Mouse (Mus musculus): ENCODE data around the gene C1qtnf4. TPM values are rescaled to one million over a fixed set of nuclear protein-coding genes. Genes with fewer than 3 reads are reported as not detected.

Gene C1qtnf4
- total RNA-seq (2018; cell fraction: chromatin; rRNA removed): not detected
- not detected for total RNA-seq (2018; cell fraction: cytosol; rRNA removed)
- total RNA-seq (2018; cell fraction: nucleus; rRNA removed): not detected
- not detected in 3 replicates for polyA plus RNA-seq (2018)

- Histone ChIP-seq H3K79me2 (ENCODE audit: inconsistent target) (no peaks in the 10 kb centered on the region), H3K36me3 (ENCODE audit: inconsistent target) (no peaks in the 10 kb centered on the region), H3K27ac (no peak within 1 kb of the TSS), H3K4me3 (ENCODE audit: inconsistent target) (no peak within 1 kb of the TSS)
- WGBS (ENCODE audit: missing documents): 7% methylated on average over 39 of the region's 45 CpGs
Observed at GRCm38 (mm10) chr2:90885218-90886041, at the start of gene C1qtnf4. C1qtnf4 (plus strand) TSS chr2:90885860.

GRCm38 (mm10) chr2:90838621-90839020, 47.0 kb upstream of the C1qtnf4 start:
- no peaks in the 10 kb centered on the region for H3K79me2 ChIP-seq (ENCODE audit: inconsistent target)
- no peak overlapping the region for H3K27ac ChIP-seq
- no peaks in the 10 kb centered on the region for H3K36me3 ChIP-seq (ENCODE audit: inconsistent target)
- H3K4me3 ChIP-seq (ENCODE audit: inconsistent target): no peak overlapping the region
- 95% methylated on average over 2 of the region's 2 CpGs for WGBS (ENCODE audit: missing documents)

- Histone ChIP-seq H3K27ac (no peak overlapping the region), H3K36me3 (ENCODE audit: inconsistent target) (no peaks in the 10 kb centered on the region), H3K4me3 (ENCODE audit: inconsistent target) (no peak overlapping the region), H3K79me2 (ENCODE audit: inconsistent target) (peaks cover 15% of the 10 kb centered on the region)
- WGBS (ENCODE audit: missing documents): 100% methylated on average over 1 of the region's 1 CpGs
Observed at GRCm38 (mm10) chr2:90843666-90844065, 42.0 kb upstream of the C1qtnf4 start.

- H3K27ac ChIP-seq: no peak overlapping the region
- no peaks in the 10 kb centered on the region for H3K36me3 ChIP-seq (ENCODE audit: inconsistent target)
- 89% methylated on average over 5 of the region's 5 CpGs for WGBS (ENCODE audit: missing documents)
- peaks cover 21% of the 10 kb centered on the region for H3K79me2 ChIP-seq (ENCODE audit: inconsistent target)
- no peak overlapping the region for H3K4me3 ChIP-seq (ENCODE audit: inconsistent target)
Observed at GRCm38 (mm10) chr2:90844262-90844661, 41.4 kb upstream of the C1qtnf4 start.

- no peak overlapping the region for H3K4me3 ChIP-seq (ENCODE audit: inconsistent target)
- WGBS (ENCODE audit: missing documents): 100% methylated on average over 5 of the region's 5 CpGs
- peaks cover 6% of the 10 kb centered on the region; the same call in 1 of the 2 replicates for H3K36me3 ChIP-seq (ENCODE audit: inconsistent target)
- peaks cover 31% of the 10 kb centered on the region for H3K79me2 ChIP-seq (ENCODE audit: inconsistent target)
- no peak overlapping the region for H3K27ac ChIP-seq
Observed at GRCm38 (mm10) chr2:90845234-90845633, 40.4 kb upstream of the C1qtnf4 start.

GRCm38 (mm10) chr2:90846171-90846570, 39.5 kb upstream of the C1qtnf4 start:
- Histone ChIP-seq H3K79me2 (ENCODE audit: inconsistent target) (peaks cover 40% of the 10 kb centered on the region), H3K27ac (peak overlapping the region; percentile 75), H3K4me3 (ENCODE audit: inconsistent target) (peak overlapping the region; percentile 49), H3K36me3 (ENCODE audit: inconsistent target) (peaks cover 15% of the 10 kb centered on the region)
- 87% methylated on average over 6 of the region's 6 CpGs for WGBS (ENCODE audit: missing documents)

- peak overlapping the region; percentile 49 for H3K4me3 ChIP-seq (ENCODE audit: inconsistent target)
- peak overlapping the region; percentile 75 for H3K27ac ChIP-seq
- peaks cover 44% of the 10 kb centered on the region for H3K79me2 ChIP-seq (ENCODE audit: inconsistent target)
- peaks cover 19% of the 10 kb centered on the region for H3K36me3 ChIP-seq (ENCODE audit: inconsistent target)
- WGBS (ENCODE audit: missing documents): 2% methylated on average over 8 of the region's 8 CpGs
Observed at GRCm38 (mm10) chr2:90846597-90846954, 39.1 kb upstream of the C1qtnf4 start.

GRCm38 (mm10) chr2:90846955-90847680, 38.5 kb upstream of the C1qtnf4 start, which contains the start of gene Mtch2:
Mtch2 (plus strand) TSS chr2:90847155.
- Histone ChIP-seq H3K4me3 (ENCODE audit: inconsistent target) (peak within 1 kb of the TSS; percentile 76), H3K27ac (peak within 1 kb of the TSS; percentile 75), H3K36me3 (ENCODE audit: inconsistent target) (peaks cover 25% of the 10 kb centered on the region), H3K79me2 (ENCODE audit: inconsistent target) (peaks cover 50% of the 10 kb centered on the region)
- WGBS (ENCODE audit: missing documents): 1% methylated on average over 65 of the region's 67 CpGs

- H3K79me2 ChIP-seq (ENCODE audit: inconsistent target): peaks cover 50% of the 10 kb centered on the region
- peak overlapping the region; percentile 76 for H3K4me3 ChIP-seq (ENCODE audit: inconsistent target)
- peak overlapping the region; percentile 73 for H3K27ac ChIP-seq
- H3K36me3 ChIP-seq (ENCODE audit: inconsistent target): peaks cover 30% of the 10 kb centered on the region
- 3% methylated on average over 13 of the region's 13 CpGs for whole genome bisulfite sequencing (ENCODE audit: missing documents)
Observed at GRCm38 (mm10) chr2:90847681-90848050, 38.0 kb upstream of the C1qtnf4 start.

GRCm38 (mm10) chr2:90848331-90848730, 37.3 kb upstream of the C1qtnf4 start:
- Histone ChIP-seq H3K27ac (no peak overlapping the region), H3K4me3 (ENCODE audit: inconsistent target) (peak overlapping the region; percentile 76), H3K36me3 (ENCODE audit: inconsistent target) (peaks cover 36% of the 10 kb centered on the region), H3K79me2 (ENCODE audit: inconsistent target) (peaks cover 50% of the 10 kb centered on the region)
- WGBS (ENCODE audit: missing documents): 95% methylated on average over 5 of the region's 5 CpGs

GRCm38 (mm10) chr2:90850401-90850800, 35.3 kb upstream of the C1qtnf4 start:
- H3K27ac ChIP-seq: no peak overlapping the region
- H3K36me3 ChIP-seq (ENCODE audit: inconsistent target): peaks cover 45% of the 10 kb centered on the region
- peaks cover 50% of the 10 kb centered on the region for H3K79me2 ChIP-seq (ENCODE audit: inconsistent target)
- no peak overlapping the region for H3K4me3 ChIP-seq (ENCODE audit: inconsistent target)
- WGBS (ENCODE audit: missing documents): 92% methylated on average over 1 of the region's 1 CpGs

- no peak overlapping the region for H3K27ac ChIP-seq
- no peaks in the 10 kb centered on the region for H3K79me2 ChIP-seq (ENCODE audit: inconsistent target)
- WGBS (ENCODE audit: missing documents): 92% methylated on average over 2 of the region's 2 CpGs
- H3K36me3 ChIP-seq (ENCODE audit: inconsistent target): peaks cover 78% of the 10 kb centered on the region
- H3K4me3 ChIP-seq (ENCODE audit: inconsistent target): no peak overlapping the region
Observed at GRCm38 (mm10) chr2:90861486-90861885, 24.2 kb upstream of the C1qtnf4 start.

GRCm38 (mm10) chr2:90864184-90864583, 21.5 kb upstream of the C1qtnf4 start:
- Histone ChIP-seq H3K4me3 (ENCODE audit: inconsistent target) (no peak overlapping the region), H3K27ac (no peak overlapping the region), H3K79me2 (ENCODE audit: inconsistent target) (no peaks in the 10 kb centered on the region), H3K36me3 (ENCODE audit: inconsistent target) (peaks cover 64% of the 10 kb centered on the region)

GRCm38 (mm10) chr2:90866524-90866923, 19.1 kb upstream of the C1qtnf4 start:
- H3K36me3 ChIP-seq (ENCODE audit: inconsistent target): peaks cover 42% of the 10 kb centered on the region
- no peak overlapping the region for H3K4me3 ChIP-seq (ENCODE audit: inconsistent target)
- WGBS (ENCODE audit: missing documents): 48% methylated on average over 3 of the region's 3 CpGs
- H3K27ac ChIP-seq: no peak overlapping the region
- H3K79me2 ChIP-seq (ENCODE audit: inconsistent target): no peaks in the 10 kb centered on the region

GRCm38 (mm10) chr2:90870136-90870601, 15.5 kb upstream of the C1qtnf4 start:
- Histone ChIP-seq H3K4me3 (ENCODE audit: inconsistent target) (no peak overlapping the region), H3K79me2 (ENCODE audit: inconsistent target) (no peaks in the 10 kb centered on the region), H3K36me3 (ENCODE audit: inconsistent target) (peaks cover 11% of the 10 kb centered on the region), H3K27ac (no peak overlapping the region)
- 73% methylated on average over 4 of the region's 4 CpGs for WGBS (ENCODE audit: missing documents)
